In genomic region chr12:99563219-99564059, GRCm38 (mm10) we compare ENCODE assay signal across 8 mouse cellular contexts. TPM values are rescaled to one million over a fixed set of nuclear protein-coding genes. Genes with fewer than 3 reads are reported as not detected.
DNase-seq lines count a peak whose midpoint lies in the region; ATAC-seq and TF ChIP-seq lines count a peak whose summit lies in the region.

Foxn3 (minus strand) TSS chr12:99563582.

- ATAC-seq in hematopoietic stem cell, adult 5-6 weeks (replicated peaks in 1 of 2; ENCODE audit: insufficient read depth in 1 of 2, low FRiP score in 2 of 2, low TSS enrichment in 1 of 2, low read depth in 1 of 2, poor library complexity in 2 of 2, severe bottlenecking in 2 of 2), result peak; percentile 5 to 24; a peak in 1 of 4 replicates
- ATAC-seq in lung, postnatal 0 days, result peak; percentile 82

- H3K4me1 ChIP-seq in lung, postnatal 0 days (ENCODE audit: insufficient read depth, low read depth, low read length), result peaks cover 8% of the 10 kb centered on the region; the same call in 1 of the 2 replicates

- no peaks in the 10 kb centered on the region for H3K27me3 ChIP-seq in lung, postnatal 0 days (replicated peaks; ENCODE audit: insufficient read depth, low read length)

- DNase-seq in Muller cell, postnatal 12 days (ENCODE audit: inconsistent ontology term), result peak; percentile 82
- peak; percentile 78 for DNase-seq in cerebellum, adult 9-11 months
- peak; percentile 14 to 62 for DNase-seq in frontal cortex, adult 2 months (ENCODE audit: extremely low spot score in 1 of 2, low spot score in 1 of 2)
- DNase-seq in layer of hippocampus, postnatal 10 days (ENCODE audit: low spot score in 2 of 2), result peak; percentile 72 to 82
- DNase-seq in lung, postnatal 0 days (ENCODE audit: low spot score), result peak; percentile 83
- peak; percentile 53 for DNase-seq in ovary, postnatal 14 days (ENCODE audit: low spot score)
- DNase-seq in thymus, postnatal 10 days (ENCODE audit: low spot score in 2 of 2), result peak; percentile 63 to 74

- H3K36me3 ChIP-seq in lung, postnatal 0 days (ENCODE audit: insufficient read depth, low read length), result no peaks in the 10 kb centered on the region

- no peak for TF ChIP-seq EP300 in lung, postnatal 0 days (IDR thresholded peaks at IDR 0.05)

- H3K4me3 ChIP-seq in lung, postnatal 0 days (ENCODE audit: low read depth, low read length), result peak within 1 kb of the TSS; percentile 86

- no peaks in the 10 kb centered on the region for H3K9me3 ChIP-seq in lung, postnatal 0 days (ENCODE audit: low read length)

- no peak for TF ChIP-seq CTCF in lung, postnatal 0 days (IDR thresholded peaks at IDR 0.05)

- H3K4me2 ChIP-seq in lung, postnatal 0 days (replicated peaks; ENCODE audit: low read depth, low read length), result peak within 1 kb of the TSS; percentile 84

- H3K27ac ChIP-seq in lung, postnatal 0 days (ENCODE audit: low read length), result peak within 1 kb of the TSS; percentile 85

- WGBS in lung, postnatal 0 days, result under 1% methylated on average over 61 of the region's 66 CpGs

- H3K9ac ChIP-seq in lung, postnatal 0 days (replicated peaks; ENCODE audit: low read depth), result peak within 1 kb of the TSS; percentile 76

RNA-seq across cellular contexts. Expression of gene Foxn3, which starts in this region (rescaled TPM):
- 22.7 and 23.6 TPM in 2 replicates for polyA plus RNA-seq in frontal cortex, adult 2 months (2012; rRNA removed)
- 50.9 and 62.3 TPM in 2 replicates for total RNA-seq in hematopoietic stem cell, adult 5-6 weeks (2017)
- 10 to 100 TPM; 55.7 to 59.4 TPM for total RNA-seq in layer of hippocampus, postnatal 10 days (2021)
- polyA plus RNA-seq in lung, postnatal 0 days (2015; fragmentation: Nextera tagmentation; extraction: Ambion mirVana), result 91.0 and 94.3 TPM in 2 replicates

Comparison
In these comparisons a context has a peak if more than half of its experiments do, and no peak if none do; other contexts are left out.
1. Peak in every context shown above with its lines: DNase-seq, ATAC-seq, H3K4me3 ChIP-seq and H3K27ac ChIP-seq.